Mouse (Mus musculus): Measurements from ENCODE around the gene Etv5.

Gene Etv5

DNA sequence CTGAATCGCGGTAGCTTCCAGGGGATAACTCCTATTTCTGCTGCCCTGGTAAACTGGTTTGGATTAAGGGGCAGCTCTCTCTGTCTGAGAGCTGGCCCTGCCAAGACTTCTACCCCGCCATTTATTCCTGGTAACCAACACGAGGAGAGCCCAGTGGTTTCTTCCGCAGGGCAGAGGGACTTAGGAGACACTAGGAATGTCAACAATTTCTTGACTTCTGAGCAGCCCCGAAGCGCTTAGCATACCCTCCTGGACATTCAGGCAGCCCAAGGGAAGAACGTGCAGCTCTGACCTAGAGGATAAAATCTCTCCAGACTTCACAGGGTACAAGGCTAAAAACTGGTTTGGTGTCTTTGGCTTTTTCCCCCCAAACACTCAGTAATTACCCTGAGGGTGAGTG, 10.1 kb downstream of the Etv5 start:
- no peak for DNase-seq (ENCODE audit: low spot score)

DNA sequence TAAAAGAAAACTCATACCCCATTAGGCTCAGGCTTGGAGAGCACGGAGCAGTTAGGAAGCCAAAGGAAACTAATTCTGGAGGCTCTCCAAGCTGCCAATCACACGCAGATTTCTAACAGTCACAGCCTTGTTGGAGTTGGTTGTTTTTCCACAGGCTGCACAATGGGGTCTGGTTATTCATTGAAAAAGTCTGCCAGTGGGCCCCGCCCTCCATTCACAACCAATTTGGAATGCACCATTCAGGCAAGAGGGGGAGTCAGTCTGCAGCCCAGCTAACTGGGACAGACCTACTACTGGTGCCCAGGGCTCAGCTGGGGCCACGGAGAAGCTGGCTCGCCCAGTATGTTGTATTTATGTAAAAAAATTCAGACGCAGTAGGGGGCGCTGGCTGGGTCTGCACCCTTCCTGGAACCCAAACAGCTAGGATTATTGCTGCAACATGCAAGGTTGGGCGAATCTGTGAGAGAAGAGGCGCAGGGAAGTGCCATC, 10.6 kb downstream of the Etv5 start:
- DNase-seq (ENCODE audit: low spot score), result peak; percentile 71

DNA sequence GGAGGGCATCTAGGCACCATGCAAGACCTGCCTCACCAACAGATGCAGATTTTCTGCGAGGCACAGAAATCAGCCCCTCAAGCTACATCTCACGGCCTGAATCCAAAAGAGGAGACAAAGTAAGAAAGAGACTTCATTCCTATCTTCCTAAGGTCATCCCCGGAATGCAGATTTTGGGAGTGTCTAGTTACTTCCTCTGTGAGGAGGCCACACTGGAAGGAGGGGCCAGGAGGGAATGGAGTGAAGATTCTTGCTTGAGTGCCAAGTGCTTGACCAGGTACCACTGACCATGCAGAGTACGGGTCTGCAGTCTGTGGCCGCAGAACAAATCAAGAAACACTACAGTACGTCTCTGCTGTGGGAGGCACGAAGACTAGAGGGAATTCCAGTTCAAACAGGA, 12.7 kb downstream of the Etv5 start:
- DNase-seq (ENCODE audit: low spot score), result no peak

DNA sequence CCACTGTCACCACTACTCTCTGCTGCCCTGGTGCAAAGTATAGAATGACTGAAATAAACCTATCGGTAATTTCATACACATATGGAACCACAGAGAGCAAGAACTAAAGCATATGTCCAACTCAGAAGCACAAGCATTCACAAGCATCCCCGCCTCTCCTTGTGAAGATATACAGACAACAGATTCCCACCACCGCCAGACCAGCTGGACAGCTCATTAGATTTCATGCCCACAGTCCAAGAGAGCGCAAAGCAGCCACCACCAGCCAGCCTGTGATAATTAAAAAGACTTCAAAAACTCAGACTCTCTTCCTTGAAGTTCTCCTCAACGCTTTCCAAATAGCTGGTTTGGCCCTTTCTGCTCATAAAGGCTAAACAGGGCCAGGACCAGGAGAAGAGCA, 17.3 kb downstream of the Etv5 start:
- DNase-seq (ENCODE audit: low spot score), result no peak

DNA sequence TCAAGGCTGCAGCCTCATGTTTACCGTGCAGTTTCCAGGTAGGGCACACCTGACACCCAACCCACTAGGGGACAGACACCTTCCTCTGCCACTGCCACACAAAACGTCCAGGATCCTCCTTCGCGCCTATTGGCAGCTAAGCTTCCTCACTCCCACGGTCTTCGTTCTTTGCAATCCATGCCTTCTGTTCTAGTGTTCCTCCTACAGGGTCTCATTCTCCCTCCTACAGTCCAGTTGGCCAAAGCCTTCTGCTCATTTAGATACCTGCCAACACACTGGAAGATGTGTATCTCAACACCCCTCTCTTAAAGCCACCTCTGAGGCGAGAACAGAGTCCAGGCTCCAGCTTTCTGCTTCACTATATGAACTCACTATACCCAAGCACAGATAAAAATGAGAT, 21.6 kb downstream of the Etv5 start:
- no peak for DNase-seq (ENCODE audit: low spot score)

DNA sequence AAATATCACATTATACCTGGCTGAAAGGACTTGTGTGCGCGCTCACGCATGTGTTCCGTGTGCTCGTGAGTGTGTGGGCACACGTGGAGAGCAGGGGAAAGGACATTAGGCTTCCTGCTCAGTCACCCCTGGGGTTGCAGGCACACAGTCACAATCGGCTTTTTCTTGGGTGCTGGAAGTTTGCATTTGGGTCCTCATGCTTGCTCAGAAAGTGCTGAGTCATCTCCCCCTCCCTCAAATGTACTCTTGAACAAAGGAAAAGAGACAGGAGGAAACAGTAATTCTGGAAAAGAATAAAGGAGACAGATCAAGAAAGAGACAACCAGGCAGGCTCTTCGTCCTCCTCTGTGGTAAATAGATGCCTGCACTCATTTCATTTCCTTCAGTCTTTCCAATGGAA, 22.5 kb downstream of the Etv5 start:
- no peak for DNase-seq (ENCODE audit: low spot score)

DNA sequence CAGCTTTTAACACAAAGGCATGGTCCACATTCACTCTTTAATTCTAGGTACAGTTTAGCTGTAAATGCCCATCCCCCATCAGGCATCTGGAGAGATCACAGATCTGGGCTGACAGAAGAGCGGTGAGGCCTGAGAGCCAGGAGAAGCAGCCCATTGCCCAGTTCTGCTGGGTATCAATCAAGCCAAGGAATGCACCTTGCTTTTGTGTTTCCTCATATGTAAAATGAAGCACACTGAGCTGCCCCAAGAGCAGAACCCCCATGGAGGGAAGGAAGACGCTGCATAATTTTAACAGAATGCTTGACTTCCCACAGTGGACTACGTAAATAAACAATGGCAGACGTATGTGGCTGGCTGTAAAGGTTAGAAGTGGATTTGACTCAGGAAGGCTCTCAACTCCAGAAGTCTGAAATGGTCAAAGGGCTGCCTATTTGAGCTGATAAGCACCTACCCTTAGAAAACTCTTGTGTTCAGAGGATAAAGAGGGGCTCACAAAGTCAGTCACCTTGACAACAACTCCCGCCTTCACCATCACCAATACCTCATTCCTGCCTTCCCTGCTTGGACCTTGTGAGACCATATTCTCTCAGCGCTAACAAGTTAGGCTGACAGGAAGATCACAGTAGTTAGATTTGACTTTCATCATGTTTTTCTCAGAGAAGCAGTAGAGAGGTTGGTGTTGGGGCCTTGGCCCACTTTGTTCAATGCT, 23.2 kb downstream of the Etv5 start:
- no peak for DNase-seq (ENCODE audit: low spot score)

DNA sequence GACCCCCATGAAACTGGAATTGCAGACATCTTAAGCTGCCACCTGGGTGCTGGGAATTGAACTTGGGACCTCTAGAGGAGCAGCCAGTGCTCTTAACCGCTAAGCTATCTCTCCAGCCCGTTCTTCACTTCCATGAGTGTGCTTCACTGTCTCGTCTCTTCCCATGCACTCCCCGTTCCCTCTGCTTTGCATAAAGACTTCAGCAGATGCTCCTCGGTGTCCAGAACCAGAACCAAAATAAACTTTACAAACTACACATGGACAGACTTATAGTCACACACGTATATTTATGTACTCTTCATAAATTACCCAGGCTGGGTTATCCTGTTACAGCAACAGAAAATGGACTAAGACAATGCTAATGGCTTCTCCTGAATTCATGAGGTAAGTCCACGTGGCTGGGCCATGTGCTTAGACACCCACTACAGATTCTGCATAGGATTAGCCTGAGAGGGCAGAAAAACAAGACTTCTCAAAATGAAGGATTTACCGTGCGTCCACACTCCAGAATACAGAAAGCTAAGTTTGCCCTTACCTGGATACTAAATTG, 25.2 kb downstream of the Etv5 start:
- DNase-seq (ENCODE audit: low spot score), result no peak

DNA sequence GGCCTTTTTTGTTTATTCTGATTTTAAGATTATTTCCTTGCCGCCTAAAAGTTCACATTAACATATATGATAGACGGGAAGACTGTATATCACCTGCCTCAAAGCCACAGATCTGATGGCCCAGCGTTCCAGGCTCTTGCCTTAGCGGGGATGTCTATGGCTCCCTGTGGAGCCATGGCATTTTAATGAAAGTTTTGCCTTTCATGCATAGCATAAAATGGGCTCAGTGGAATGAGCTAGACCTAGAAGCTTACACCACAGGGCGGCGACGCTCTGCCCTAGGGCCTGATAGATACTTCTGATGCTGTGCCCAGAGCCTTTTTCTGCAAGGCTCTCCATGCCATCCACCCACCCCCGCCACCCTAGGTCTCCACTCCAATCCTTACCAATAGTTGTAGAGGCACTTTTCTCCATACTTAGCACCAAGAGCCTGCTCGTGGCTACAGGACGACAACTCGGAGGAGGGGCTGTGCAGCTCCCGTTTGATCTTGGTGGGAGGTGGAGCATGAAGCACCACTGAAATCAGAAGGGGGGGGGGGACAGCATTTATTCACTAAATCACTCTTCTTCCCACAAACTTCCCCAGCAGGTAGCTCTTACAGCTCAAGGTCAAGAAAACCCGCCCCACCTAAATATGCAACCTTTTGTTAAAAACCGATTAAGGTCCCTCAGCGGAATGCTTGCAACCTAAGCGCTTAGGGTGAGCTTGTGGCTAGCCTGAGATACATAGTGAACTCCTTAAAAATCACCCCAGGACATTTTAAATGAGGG, 26.9 kb downstream of the Etv5 start:
- no peak for DNase-seq (ENCODE audit: low spot score)

DNA sequence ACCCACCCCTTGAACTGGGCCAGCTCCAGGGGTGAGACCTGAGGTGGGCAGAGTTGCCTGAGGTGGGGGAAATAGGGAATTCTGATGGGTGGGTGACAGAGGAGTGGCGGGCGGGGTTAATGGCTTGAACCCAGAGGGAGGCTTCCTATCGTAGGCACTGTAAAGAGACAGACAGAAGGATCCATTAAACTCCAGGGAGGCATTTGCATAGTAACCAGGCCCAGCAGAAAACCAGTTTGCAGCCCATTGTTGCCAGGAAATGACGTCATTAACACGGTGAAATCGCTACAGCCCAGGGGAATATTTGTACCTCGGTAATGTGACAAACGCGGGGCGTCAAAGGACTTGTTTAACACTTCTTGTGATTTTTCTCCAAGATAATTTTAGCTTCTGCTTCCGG, 27.8 kb downstream of the Etv5 start:
- no peak for DNase-seq (ENCODE audit: low spot score)

DNA sequence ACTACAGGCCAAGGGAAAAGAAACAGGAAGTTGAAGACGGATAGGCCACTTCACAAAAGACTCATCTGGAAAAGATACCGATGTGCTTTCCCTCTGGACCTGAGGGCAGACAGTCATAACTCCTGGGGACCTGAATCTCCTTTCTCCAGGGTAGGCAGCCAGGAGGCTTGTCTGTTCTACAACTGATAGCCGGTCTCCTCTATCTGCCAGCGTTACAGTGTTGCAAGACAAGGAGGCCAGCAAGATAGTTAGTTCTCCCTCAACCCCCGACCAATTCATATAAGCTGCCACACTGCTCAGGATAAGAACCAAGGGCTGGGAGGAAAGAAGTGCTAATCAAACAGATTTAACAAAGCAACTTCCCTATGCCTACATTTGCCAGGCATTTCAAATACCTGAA, 29.5 kb downstream of the Etv5 start:
- DNase-seq (ENCODE audit: low spot score), result no peak

DNA sequence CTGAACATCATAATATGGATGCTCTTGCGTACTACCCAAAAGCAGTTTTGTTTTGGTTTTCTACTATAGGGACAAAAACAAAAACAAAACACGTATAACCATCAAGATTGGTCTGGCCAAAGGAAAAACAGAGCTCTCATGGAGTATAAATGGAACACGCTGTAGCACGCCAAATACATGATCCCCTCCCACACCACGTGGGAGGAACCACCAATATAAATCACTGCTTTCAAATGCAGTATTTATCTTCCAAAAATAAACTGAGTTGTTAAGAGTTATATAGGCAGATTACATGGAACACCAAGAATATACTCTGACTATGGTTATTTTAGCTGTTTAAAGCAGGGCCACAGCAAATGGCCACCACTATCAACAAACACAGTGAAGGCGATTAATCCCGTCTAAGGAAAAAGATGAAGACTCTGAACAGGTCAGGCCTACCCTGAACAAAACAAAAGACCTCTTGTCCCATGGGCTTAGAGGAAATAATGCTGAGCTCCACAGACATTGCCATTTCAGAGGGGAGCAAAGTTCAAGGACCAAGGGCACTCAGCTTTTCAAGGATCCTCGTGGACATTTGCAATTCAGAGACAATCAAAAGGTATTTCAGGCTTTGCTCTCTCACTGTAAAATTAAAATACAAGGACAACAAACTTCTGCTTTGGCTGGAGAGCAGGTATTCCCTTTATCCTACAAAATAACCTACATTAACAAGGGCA, 30.7 kb downstream of the Etv5 start:
- DNase-seq (ENCODE audit: low spot score), result no peak

DNA sequence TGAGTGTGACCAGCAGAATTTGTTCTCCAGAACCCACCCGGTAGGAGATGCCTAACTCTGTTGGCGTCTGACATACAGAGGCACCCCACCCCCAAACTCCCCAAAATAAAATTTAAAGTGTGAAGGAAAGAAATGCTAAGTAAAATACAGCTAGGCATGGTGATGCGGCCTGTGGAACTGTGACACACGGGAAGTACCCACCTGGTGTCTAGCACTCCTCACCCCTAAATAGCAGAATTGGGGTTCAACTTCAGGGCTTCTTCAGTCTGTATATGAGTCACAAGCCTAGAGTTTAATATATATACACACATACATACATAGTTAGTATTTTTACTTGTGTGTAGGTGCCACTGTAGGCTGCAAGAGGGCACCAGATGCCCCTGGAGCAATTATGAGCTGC, 32.8 kb downstream of the Etv5 start:
- DNase-seq (ENCODE audit: low spot score), result no peak

DNA sequence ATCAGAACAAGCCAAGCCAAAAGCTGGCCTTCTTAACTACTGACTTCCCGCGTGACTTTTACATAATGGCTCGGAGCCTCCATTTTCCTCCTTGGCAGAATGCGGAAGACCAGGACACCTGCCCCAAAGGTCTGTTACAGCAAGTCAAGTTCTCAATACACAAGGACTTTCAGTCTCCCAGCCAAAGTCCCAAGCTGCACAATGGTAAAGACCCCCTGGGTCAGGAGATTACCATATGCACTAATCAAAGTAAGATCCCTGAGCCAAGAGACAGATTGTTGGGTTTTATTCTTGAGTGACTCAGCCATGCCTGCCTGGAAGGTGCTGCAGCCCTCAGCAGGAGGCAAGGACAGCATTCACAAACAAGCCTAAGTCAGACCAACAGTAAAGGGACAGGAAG, 33.5 kb downstream of the Etv5 start:
- DNase-seq (ENCODE audit: low spot score), result no peak

DNA sequence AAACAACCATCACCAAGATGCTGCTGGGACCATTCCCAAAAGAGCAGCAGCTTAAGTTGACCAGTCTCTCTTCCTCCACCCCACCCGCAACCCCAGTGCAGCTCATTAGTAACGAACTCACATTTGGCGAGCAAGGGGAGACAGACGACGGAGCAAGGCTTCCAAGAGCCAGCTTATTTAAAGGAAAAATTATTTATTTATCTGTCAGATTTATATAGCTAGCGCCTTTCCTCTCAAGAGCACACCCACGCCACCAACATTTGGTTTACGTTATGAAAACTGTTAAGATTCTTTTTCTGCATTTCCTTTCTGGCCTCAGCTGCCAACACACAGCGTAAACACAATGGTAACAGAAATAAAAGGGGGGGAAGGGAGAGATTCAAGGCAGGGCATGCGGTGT, 34.0 kb downstream of the Etv5 start:
- DNase-seq (ENCODE audit: low spot score), result no peak

DNA sequence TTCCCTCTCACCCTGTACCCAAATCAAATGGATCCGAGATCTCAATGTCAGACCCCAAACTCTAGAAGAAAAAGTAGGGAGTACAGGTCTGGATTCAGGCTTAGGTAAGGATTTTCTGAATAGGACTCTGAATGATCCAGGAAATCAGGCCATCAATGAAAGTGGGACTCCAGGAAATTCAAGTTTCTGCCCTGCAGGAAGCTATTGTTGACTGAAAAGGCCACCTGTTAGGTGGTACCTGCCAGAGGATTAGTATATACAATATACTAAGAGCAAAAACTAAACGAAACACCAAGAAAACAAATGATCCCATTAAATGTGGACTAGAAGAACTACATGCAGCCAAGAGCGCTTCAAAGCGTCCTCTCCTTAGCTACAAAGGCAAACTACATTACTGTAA, 35.8 kb downstream of the Etv5 start:
- DNase-seq (ENCODE audit: low spot score), result no peak

DNA sequence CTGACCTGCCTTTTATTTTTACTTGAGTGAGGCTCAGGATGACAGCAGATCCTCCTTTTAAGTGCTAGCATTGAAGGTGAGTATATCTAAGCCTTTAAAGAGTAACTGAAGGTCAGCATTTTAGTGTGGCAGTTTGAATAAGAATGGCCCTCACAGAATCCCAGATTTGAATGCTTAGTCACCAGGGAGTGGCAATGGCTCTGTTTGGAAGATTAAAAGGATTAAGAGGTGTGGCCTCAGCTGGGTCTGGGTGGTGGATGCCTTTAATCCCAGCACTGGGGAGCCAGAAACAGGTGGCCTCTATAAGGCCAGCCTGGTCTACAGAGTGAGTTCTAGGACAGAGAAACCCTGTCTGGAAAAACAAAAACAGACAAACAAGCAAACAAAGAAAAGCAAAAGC, 36.9 kb downstream of the Etv5 start:
- DNase-seq (ENCODE audit: low spot score), result no peak

DNA sequence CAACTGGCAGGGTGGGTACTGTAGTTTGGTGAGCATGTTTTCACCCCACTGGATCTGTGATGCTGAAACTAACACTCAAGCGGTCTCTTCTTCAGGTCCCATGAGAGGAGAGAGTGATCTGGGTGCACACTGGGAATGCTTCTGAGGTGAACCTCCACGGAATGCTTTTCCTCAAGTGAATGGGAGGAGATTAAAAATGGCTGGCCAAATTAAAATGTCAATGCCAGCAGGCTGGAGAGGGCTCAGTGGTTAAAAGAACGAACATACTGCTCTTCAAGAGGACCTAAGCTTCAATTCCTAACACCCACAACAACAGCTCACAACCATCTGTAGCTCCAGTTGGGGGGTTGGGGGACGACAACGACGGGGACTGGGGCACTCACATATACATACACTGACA, 39.3 kb downstream of the Etv5 start:
- no peak for DNase-seq (ENCODE audit: low spot score)

DNA sequence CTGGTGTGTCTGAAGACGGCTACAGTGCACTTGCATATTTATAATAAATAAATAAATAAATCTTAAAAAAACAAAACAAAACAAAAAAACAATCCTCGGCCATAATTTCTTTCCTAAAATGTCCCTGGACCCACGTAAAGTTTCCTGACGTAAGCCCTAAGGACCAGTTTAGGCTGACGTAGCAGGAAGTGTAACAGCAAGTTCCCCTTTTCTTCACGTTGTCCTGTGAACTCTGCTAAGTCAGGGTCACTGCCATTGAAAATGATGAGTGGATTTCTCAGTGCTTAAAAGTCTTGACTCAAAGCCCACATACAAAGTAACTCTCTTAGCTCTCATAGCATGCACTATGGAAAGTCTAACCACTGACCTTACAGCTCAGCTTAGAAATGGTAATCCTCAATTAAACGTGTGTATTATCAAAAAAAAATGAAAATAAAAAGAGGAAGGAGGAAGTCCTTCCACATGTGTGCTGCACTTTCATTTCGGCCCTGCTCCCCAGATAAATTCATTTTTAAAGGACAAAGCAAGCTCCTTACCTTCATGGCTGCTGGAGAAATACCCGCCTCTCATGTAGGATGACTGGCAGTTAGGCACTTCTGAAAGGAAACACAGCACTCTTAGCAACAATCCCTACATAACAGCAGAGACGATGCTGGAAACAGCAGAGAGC, 40.6 kb downstream of the Etv5 start:
- DNase-seq (ENCODE audit: low spot score), result no peak

DNA sequence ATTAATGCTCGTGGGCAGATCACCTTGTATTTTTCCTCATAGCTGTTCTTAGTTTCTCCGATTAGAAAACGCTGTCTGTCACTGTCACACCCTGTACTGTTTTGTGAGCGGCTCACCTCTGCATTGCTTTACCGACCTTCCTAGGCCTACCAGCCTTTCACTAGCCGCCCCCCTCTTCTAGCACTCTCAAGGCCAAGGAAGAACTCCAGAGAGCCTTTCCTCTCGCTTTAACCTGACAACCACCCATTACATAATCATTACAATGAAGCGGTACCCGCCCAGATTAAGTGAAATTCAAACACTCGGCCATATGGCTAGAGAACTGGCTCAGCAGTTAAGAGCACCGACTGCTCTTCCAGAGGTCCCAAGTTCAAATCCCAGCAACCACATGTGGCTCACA, 41.2 kb downstream of the Etv5 start:
- no peak for DNase-seq (ENCODE audit: low spot score)

DNA sequence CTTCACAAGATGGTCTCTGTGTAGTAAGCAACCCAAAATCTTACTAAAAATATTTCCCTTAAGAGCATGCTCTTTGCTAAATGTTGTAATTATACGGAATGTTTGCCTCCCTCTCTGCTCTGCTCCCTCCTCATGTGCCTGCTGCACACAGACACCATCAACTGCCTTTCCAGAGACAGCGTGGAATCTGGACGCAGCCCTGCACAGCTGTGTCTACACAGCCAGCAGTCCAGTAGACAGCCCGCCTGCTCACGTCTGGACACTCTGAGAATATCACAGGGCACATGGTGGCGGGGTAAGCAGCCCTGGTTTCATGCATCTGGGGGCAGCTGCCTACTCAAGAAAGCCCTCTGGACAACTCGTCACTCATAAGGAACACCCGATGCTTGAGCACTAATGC, 43.1 kb downstream of the Etv5 start:
- no peak for DNase-seq (ENCODE audit: low spot score)

DNA sequence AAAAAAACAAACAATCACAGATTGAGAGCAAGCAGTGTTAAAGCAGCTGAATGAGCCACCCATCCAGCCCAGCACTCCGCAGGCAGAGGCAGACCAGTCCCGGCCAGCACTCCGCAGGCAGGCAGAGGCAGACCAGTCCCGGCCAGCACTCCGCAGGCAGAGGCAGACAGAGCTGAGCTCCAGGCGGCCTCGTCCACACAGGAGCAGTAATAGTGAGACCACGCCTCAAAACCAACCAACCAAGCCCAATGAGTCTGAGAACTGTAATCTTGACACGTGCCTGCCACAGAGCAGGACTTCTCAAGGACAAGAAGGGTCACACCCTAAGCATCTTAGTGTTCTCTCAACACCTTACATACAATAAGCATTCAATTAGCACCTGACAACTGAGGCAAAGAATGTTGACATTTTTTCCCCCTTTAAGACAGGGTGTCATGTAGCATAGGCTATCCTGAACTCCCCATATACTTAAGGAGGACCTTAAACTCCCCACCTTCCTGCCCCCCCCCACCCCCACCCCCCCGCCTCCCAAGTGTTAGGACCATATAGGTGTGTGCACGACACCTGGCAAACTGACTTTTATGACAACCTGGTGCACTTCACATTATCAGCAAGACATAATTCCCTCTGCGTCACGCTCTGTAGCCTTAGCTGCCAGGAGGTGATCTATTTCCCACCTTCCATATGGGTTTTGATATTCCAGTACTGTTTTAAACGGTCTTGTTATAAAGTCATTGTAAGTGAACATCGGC, 44.2 kb downstream of the Etv5 start:
- DNase-seq (ENCODE audit: low spot score), result no peak
